Mouse (Mus musculus) brain, embryonic 14.5 days (tissue): ENCODE measurements at regions not wholly inside any gene's neighbourhood (a gene's known extent, or its start where the extent isn't known, plus 50 kb on each side); places are given as distances from the start of the nearest gene placed in this dataset.

Source experiments
- CTCF ChIP-seq: fragments of 200-500 bp; IDR thresholded peaks from 2 replicates; pipeline ENCODE4 v1.5.1; 2012; ENCODE audit warnings: inconsistent platforms, mild to moderate bottlenecking, moderate library complexity, borderline replicate concordance; ENCODE audit not compliant: insufficient read depth, insufficient read length; ENCODE audit errors: extremely low read depth
- POLR2A ChIP-seq: fragments of 200-500 bp; IDR thresholded peaks from 2 replicates; pipeline ENCODE4 v1.6.1; 2012; ENCODE audit warnings: mild to moderate bottlenecking, inconsistent platforms, borderline replicate concordance; ENCODE audit not compliant: poor library complexity, insufficient read depth, insufficient read length, severe bottlenecking; ENCODE audit errors: extremely low read depth

GRCm38 (mm10) chr12:70532225-70532624 is 79.3 kb downstream of the Tmx1 start:
- TF ChIP-seq CTCF (no peak), POLR2A (no peak)
